Mouse (Mus musculus) neural tube, embryonic 13.5 days (tissue): ENCODE data around the gene Spats1. TPM values are rescaled to one million over a fixed set of nuclear protein-coding genes. Genes with fewer than 3 reads are reported as not detected.

ENCODE experiments used
- ATAC-seq: fragments of 200-750 bp; cut with Nextera tagmentation; 2 replicates; pipeline ENCODE4 v1.8.0; 2017; ENCODE audit warnings: low read depth, mild to moderate bottlenecking, moderate TSS enrichment, moderate library complexity
- H3K27ac ChIP-seq: fragments of 300-500 bp; sonication (generic); replicated peaks from 2 replicates; pipeline ENCODE4 v1.5.1; 2015; ENCODE audit warnings: moderate library complexity, mild to moderate bottlenecking, inconsistent platforms
- H3K27me3 ChIP-seq: fragments of 300-500 bp; sonication (generic); 2 replicates; pipeline ENCODE4 v1.6.1; 2015; ENCODE audit warnings: mild to moderate bottlenecking, inconsistent platforms
- H3K36me3 ChIP-seq: fragments of 300-500 bp; sonication (generic); 2 replicates; pipeline ENCODE4 v1.6.1; 2015; ENCODE audit warnings: mild to moderate bottlenecking, inconsistent platforms
- H3K4me1 ChIP-seq: fragments of 300-500 bp; sonication (generic); replicated peaks from 2 replicates; pipeline ENCODE4 v1.6.1; 2015; ENCODE audit warnings: inconsistent platforms
- H3K4me2 ChIP-seq: fragments of 300-500 bp; sonication (generic); 2 replicates; pipeline ENCODE4 v1.6.1; 2015; ENCODE audit warnings: inconsistent platforms, mild to moderate bottlenecking, moderate library complexity
- H3K4me3 ChIP-seq: fragments of 300-500 bp; sonication (generic); 2 replicates; pipeline ENCODE4 v1.5.1; 2015; ENCODE audit warnings: mild to moderate bottlenecking, inconsistent platforms
- H3K9ac ChIP-seq: fragments of 300-500 bp; sonication (generic); 2 replicates; pipeline ENCODE4 v1.6.1; 2015; ENCODE audit warnings: moderate library complexity, mild to moderate bottlenecking, inconsistent platforms
- H3K9me3 ChIP-seq: fragments of 300-500 bp; sonication (generic); 2 replicates; pipeline ENCODE4 v1.6.1; 2016; ENCODE audit warnings: inconsistent platforms
- WGBS: fragments of 180-500 bp; shearing (Covaris S2); methylation state at CpG from one replicate; pipeline ENCODE4 v1.1.7; 2015; 5-methylcytosine and 5-hydroxymethylcytosine counted together
- polyA plus RNA-seq: library from polyadenylated mRNA; unstranded; fragments of >200 nt; fragmentation: Nextera tagmentation; extraction: Ambion mirVana; gene quantifications from 2 replicates; pipeline ENCODE4 v1.2.1, GENCODE M21; 2015

Gene Spats1
- polyA plus RNA-seq = 0.62 and 1.5 TPM in 2 replicates

- Histone ChIP-seq H3K9me3 (no peaks in the 10 kb centered on the region), H3K36me3 (no peaks in the 10 kb centered on the region), H3K27me3 (peaks cover 29% of the 10 kb centered on the region), H3K9ac (peak within 1 kb of the TSS; percentile 66), H3K4me2 (peak within 1 kb of the TSS; percentile 69), H3K4me1 (peaks cover 14% of the 10 kb centered on the region), H3K4me3 (peak within 1 kb of the TSS; percentile 43), H3K27ac (peak within 1 kb of the TSS; percentile 59; the same call in 1 of the 2 replicates)
- peak; percentile 84 for ATAC-seq
- whole genome bisulfite sequencing = 5% methylated on average over 30 of the region's 30 CpGs
Observed at GRCm38 (mm10) chr17:45474669-45475465, at the start of gene Spats1. Gene Spats1, minus strand, starts transcription at chr17:45475415.

- Histone ChIP-seq H3K4me1 (peaks cover 12% of the 10 kb centered on the region), H3K4me3 (no peak overlapping the region), H3K36me3 (peaks cover 13% of the 10 kb centered on the region; the same call in 1 of the 2 replicates), H3K27me3 (peaks cover 43% of the 10 kb centered on the region), H3K4me2 (no peak overlapping the region), H3K27ac (no peak overlapping the region), H3K9ac (no peak overlapping the region), H3K9me3 (no peaks in the 10 kb centered on the region)
- ATAC-seq = no peak
- WGBS = 33% methylated on average over 4 of the region's 4 CpGs
Observed at GRCm38 (mm10) chr17:45524961-45525360, 49.7 kb upstream of the Spats1 start.

- Histone ChIP-seq H3K4me2 (peak within 1 kb of the TSS; percentile 66), H3K27ac (no peak within 1 kb of the TSS), H3K4me1 (peaks cover 12% of the 10 kb centered on the region), H3K4me3 (peak within 1 kb of the TSS; percentile 38), H3K36me3 (peaks cover 29% of the 10 kb centered on the region; the same call in 1 of the 2 replicates), H3K9me3 (no peaks in the 10 kb centered on the region), H3K9ac (peak within 1 kb of the TSS; percentile 71), H3K27me3 (peaks cover 28% of the 10 kb centered on the region)
- ATAC-seq = peak; percentile 83
- WGBS = under 1% methylated on average over 21 of the region's 21 CpGs
Observed at GRCm38 (mm10) chr17:45523263-45523662, 48.0 kb upstream of the Spats1 start, which contains the start of gene Tcte1. Gene Tcte1, plus strand, starts transcription at chr17:45523434.

GRCm38 (mm10) chr17:45520136-45520535 is 44.9 kb upstream of the Spats1 start:
- no peak overlapping the region for H3K4me3 ChIP-seq
- whole genome bisulfite sequencing = 82% methylated on average over 11 of the region's 11 CpGs
- peaks cover 16% of the 10 kb centered on the region for H3K4me1 ChIP-seq
- no peak for ATAC-seq
- H3K9me3 ChIP-seq = no peaks in the 10 kb centered on the region
- peaks cover 13% of the 10 kb centered on the region; the same call in 1 of the 2 replicates for H3K27me3 ChIP-seq
- H3K9ac ChIP-seq = no peak overlapping the region
- H3K4me2 ChIP-seq = no peak overlapping the region
- H3K36me3 ChIP-seq = peaks cover 35% of the 10 kb centered on the region
- no peak overlapping the region for H3K27ac ChIP-seq

- ATAC-seq = no peak
- WGBS = 81% methylated on average over 12 of the region's 12 CpGs
- 0 out of 2 replicates have a peak overlapping the region, but pooled peaks have one; percentile 6 for H3K27ac ChIP-seq
Observed at GRCm38 (mm10) chr17:45518766-45519475, 43.7 kb upstream of the Spats1 start.

GRCm38 (mm10) chr17:45517549-45518215 is 42.5 kb upstream of the Spats1 start:
- Histone ChIP-seq H3K4me1 (peaks cover 6% of the 10 kb centered on the region), H3K27ac (no peak overlapping the region), H3K9ac (no peak overlapping the region; the same call in 1 of the 2 replicates), H3K27me3 (no peaks in the 10 kb centered on the region), H3K36me3 (peaks cover 41% of the 10 kb centered on the region), H3K4me2 (no peak overlapping the region), H3K9me3 (no peaks in the 10 kb centered on the region), H3K4me3 (no peak overlapping the region)
- WGBS = 91% methylated on average over 28 of the region's 28 CpGs
- no peak for ATAC-seq

More at GRCm38 (mm10) chr17:45518766-45519475, 43.7 kb upstream of the Spats1 start:
- Histone ChIP-seq H3K9me3 (no peaks in the 10 kb centered on the region), H3K9ac (no peak overlapping the region), H3K36me3 (peaks cover 35% of the 10 kb centered on the region), H3K4me1 (peaks cover 16% of the 10 kb centered on the region), H3K4me2 (no peak overlapping the region), H3K4me3 (no peak overlapping the region), H3K27me3 (0 out of 2 replicates have a peak, but pooled peaks cover 3% of the 10 kb centered on the region)

- Histone ChIP-seq H3K36me3 (peaks cover 41% of the 10 kb centered on the region), H3K4me1 (peaks cover 4% of the 10 kb centered on the region), H3K4me3 (no peak overlapping the region), H3K9ac (no peak overlapping the region), H3K9me3 (no peaks in the 10 kb centered on the region), H3K4me2 (no peak overlapping the region), H3K27ac (no peak overlapping the region), H3K27me3 (no peaks in the 10 kb centered on the region)
- 0 out of 2 replicates have a peak, but pooled peaks have one; percentile 6 for ATAC-seq
- 89% methylated on average over 21 of the region's 21 CpGs for WGBS
Observed at GRCm38 (mm10) chr17:45517135-45517534, 41.9 kb upstream of the Spats1 start.

GRCm38 (mm10) chr17:45516488-45516887 is 41.3 kb upstream of the Spats1 start:
- Histone ChIP-seq H3K27me3 (no peaks in the 10 kb centered on the region), H3K4me3 (no peak overlapping the region), H3K4me1 (peaks cover 4% of the 10 kb centered on the region), H3K36me3 (peaks cover 41% of the 10 kb centered on the region), H3K4me2 (no peak overlapping the region), H3K27ac (no peak overlapping the region), H3K9me3 (no peaks in the 10 kb centered on the region), H3K9ac (0 out of 2 replicates have a peak overlapping the region, but pooled peaks have one; percentile 31)
- ATAC-seq = peak; percentile 38
- 50% methylated on average over 8 of the region's 8 CpGs for WGBS

GRCm38 (mm10) chr17:45515806-45516205 is 40.6 kb upstream of the Spats1 start:
- WGBS = 87% methylated on average over 10 of the region's 10 CpGs
- Histone ChIP-seq H3K9me3 (no peaks in the 10 kb centered on the region), H3K4me3 (no peak overlapping the region), H3K9ac (no peak overlapping the region), H3K4me2 (no peak overlapping the region), H3K27ac (no peak overlapping the region), H3K4me1 (peaks cover 4% of the 10 kb centered on the region), H3K36me3 (peaks cover 40% of the 10 kb centered on the region), H3K27me3 (no peaks in the 10 kb centered on the region)
- ATAC-seq = no peak

GRCm38 (mm10) chr17:45515204-45515726 is 40.0 kb upstream of the Spats1 start:
- Histone ChIP-seq H3K27ac (no peak overlapping the region), H3K27me3 (no peaks in the 10 kb centered on the region), H3K9me3 (no peaks in the 10 kb centered on the region), H3K9ac (no peak overlapping the region), H3K4me1 (peaks cover 4% of the 10 kb centered on the region), H3K36me3 (peaks cover 38% of the 10 kb centered on the region), H3K4me2 (no peak overlapping the region), H3K4me3 (no peak overlapping the region)
- ATAC-seq = no peak
- WGBS = 68% methylated on average over 15 of the region's 15 CpGs

- ATAC-seq = no peak
- Histone ChIP-seq H3K4me2 (no peak overlapping the region), H3K27ac (no peak overlapping the region), H3K9ac (no peak overlapping the region), H3K36me3 (peaks cover 31% of the 10 kb centered on the region), H3K4me1 (peaks cover 10% of the 10 kb centered on the region), H3K9me3 (no peaks in the 10 kb centered on the region), H3K27me3 (no peaks in the 10 kb centered on the region), H3K4me3 (no peak overlapping the region)
- 91% methylated on average over 4 of the region's 4 CpGs for WGBS
Observed at GRCm38 (mm10) chr17:45511757-45512156, 36.5 kb upstream of the Spats1 start.
